Mouse (Mus musculus) liver, embryonic 13.5 days (tissue): ENCODE measurements around the gene Sept12. TPM values are rescaled to one million over a fixed set of nuclear protein-coding genes. Genes with fewer than 3 reads are reported as not detected.

Source experiments
- ATAC-seq: fragments of 200-750 bp; cut with Nextera tagmentation; 2 replicates; pipeline ENCODE4 v1.8.0; 2017; ENCODE audit warnings: low read depth, mild to moderate bottlenecking, moderate number of reproducible peaks, moderate library complexity
- DNase-seq: peaks from one replicate; pipeline ENCODE4 v3.0.0; 2022
- H3K27ac ChIP-seq: fragments of 300-500 bp; sonication (generic); 2 replicates; pipeline ENCODE4 v1.5.1; 2015; ENCODE audit warnings: moderate library complexity, mild to moderate bottlenecking, inconsistent platforms
- H3K27me3 ChIP-seq: fragments of 300-500 bp; sonication (generic); 2 replicates; pipeline ENCODE4 v1.6.1; 2015; ENCODE audit warnings: mild to moderate bottlenecking, inconsistent platforms
- H3K36me3 ChIP-seq: fragments of 300-500 bp; sonication (generic); 2 replicates; pipeline ENCODE4 v1.6.1; 2015; ENCODE audit warnings: mild to moderate bottlenecking, inconsistent platforms
- H3K4me1 ChIP-seq: fragments of 300-500 bp; sonication (generic); replicated peaks from 2 replicates; pipeline ENCODE4 v1.6.1; 2015; ENCODE audit warnings: inconsistent platforms
- H3K4me2 ChIP-seq: fragments of 300-500 bp; sonication (generic); 2 replicates; pipeline ENCODE4 v1.6.1; 2015; ENCODE audit warnings: inconsistent platforms, mild to moderate bottlenecking, moderate library complexity
- H3K4me3 ChIP-seq: fragments of 300-500 bp; sonication (generic); replicated peaks from 2 replicates; pipeline ENCODE4 v1.5.1; 2015; ENCODE audit warnings: mild to moderate bottlenecking, inconsistent platforms
- H3K9ac ChIP-seq: fragments of 300-500 bp; sonication (generic); 2 replicates; pipeline ENCODE4 v1.6.1; 2015; ENCODE audit warnings: mild to moderate bottlenecking, inconsistent platforms
- H3K9me3 ChIP-seq: fragments of 300-500 bp; sonication (generic); replicated peaks from 2 replicates; pipeline ENCODE4 v1.6.1; 2016; ENCODE audit warnings: inconsistent platforms
- WGBS: fragments of 180-500 bp; shearing (Covaris S2); methylation state at CpG from one replicate; pipeline ENCODE4 v1.1.7; 2015; ENCODE audit not compliant: insufficient replicate concordance; 5-methylcytosine and 5-hydroxymethylcytosine counted together
- polyA plus RNA-seq: library from polyadenylated mRNA; unstranded; fragments of >200 nt; fragmentation: Nextera tagmentation; extraction: Ambion mirVana; gene quantifications from 2 replicates; pipeline ENCODE4 v1.2.1, GENCODE M21; 2015

Sept12 gene
- polyA plus RNA-seq, 1 experiment from 2014 or later = not detected

- DNase-seq (no peak), ATAC-seq (no peak)
- H3K4me1 ChIP-seq = peaks cover 9% of the 10 kb centered on the region
- H3K36me3 ChIP-seq = no peaks in the 10 kb centered on the region
- no peak overlapping the region for H3K4me3 ChIP-seq
- H3K4me2 ChIP-seq = no peak overlapping the region
- no peak overlapping the region for H3K9ac ChIP-seq
- 78% methylated on average over 5 of the region's 5 CpGs for WGBS
- H3K9me3 ChIP-seq = no peaks in the 10 kb centered on the region
- peaks cover 8% of the 10 kb centered on the region; the same call in 1 of the 2 replicates for H3K27me3 ChIP-seq
- H3K27ac ChIP-seq = no peak overlapping the region
Measured at GRCm38 (mm10) chr16:4974521-4974920, 23.1 kb downstream of the Sept12 start.

GRCm38 (mm10) chr16:4971626-4972025 is 26.0 kb downstream of the Sept12 start:
- 36% methylated on average over 4 of the region's 4 CpGs for WGBS
- Histone ChIP-seq H3K27ac (no peak overlapping the region), H3K9me3 (no peaks in the 10 kb centered on the region), H3K9ac (no peak overlapping the region), H3K36me3 (no peaks in the 10 kb centered on the region), H3K4me1 (no peaks in the 10 kb centered on the region), H3K4me2 (no peak overlapping the region), H3K4me3 (no peak overlapping the region), H3K27me3 (no peaks in the 10 kb centered on the region)
- no peak for DNase-seq
- ATAC-seq = no peak

- ATAC-seq = no peak
- no peak overlapping the region for H3K4me2 ChIP-seq
- H3K9ac ChIP-seq = no peak overlapping the region
Measured at GRCm38 (mm10) chr16:4969055-4969843, 28.4 kb downstream of the Sept12 start.

GRCm38 (mm10) chr16:4968426-4968825 is 29.2 kb downstream of the Sept12 start:
- Histone ChIP-seq H3K36me3 (no peaks in the 10 kb centered on the region), H3K9ac (no peak overlapping the region), H3K4me3 (no peak overlapping the region), H3K4me2 (no peak overlapping the region), H3K27ac (no peak overlapping the region), H3K9me3 (no peaks in the 10 kb centered on the region), H3K4me1 (peaks cover 12% of the 10 kb centered on the region), H3K27me3 (no peaks in the 10 kb centered on the region)
- no peak for DNase-seq
- ATAC-seq = no peak
- 56% methylated on average over 3 of the region's 3 CpGs for WGBS

More at GRCm38 (mm10) chr16:4969055-4969843, 28.4 kb downstream of the Sept12 start:
- Histone ChIP-seq H3K4me3 (no peak overlapping the region), H3K27ac (no peak overlapping the region), H3K9me3 (no peaks in the 10 kb centered on the region), H3K4me1 (peaks cover 11% of the 10 kb centered on the region), H3K36me3 (no peaks in the 10 kb centered on the region), H3K27me3 (no peaks in the 10 kb centered on the region)
- DNase-seq = no peak
- WGBS = 35% methylated on average over 5 of the region's 5 CpGs

GRCm38 (mm10) chr16:4965392-4966129 is 32.1 kb downstream of the Sept12 start:
- no peaks in the 10 kb centered on the region for H3K9me3 ChIP-seq
- H3K4me3 ChIP-seq = peak overlapping the region; percentile 87
- no peak for ATAC-seq
- no peak overlapping the region for H3K27ac ChIP-seq
- peaks cover 30% of the 10 kb centered on the region for H3K4me1 ChIP-seq
- no peaks in the 10 kb centered on the region for H3K27me3 ChIP-seq
- 74% methylated on average over 8 of the region's 8 CpGs for WGBS
- no peak overlapping the region for H3K9ac ChIP-seq
- H3K36me3 ChIP-seq = no peaks in the 10 kb centered on the region
- H3K4me2 ChIP-seq = peak overlapping the region; percentile 90
- DNase-seq = no peak

- ATAC-seq (no peak), DNase-seq (no peak)
- Histone ChIP-seq H3K4me2 (peak overlapping the region; percentile 90), H3K27ac (peak overlapping the region; percentile 89), H3K9me3 (no peaks in the 10 kb centered on the region), H3K4me1 (peaks cover 30% of the 10 kb centered on the region), H3K36me3 (no peaks in the 10 kb centered on the region), H3K27me3 (no peaks in the 10 kb centered on the region), H3K4me3 (peak overlapping the region; percentile 87), H3K9ac (peak overlapping the region; percentile 90)
- WGBS = 18% methylated on average over 13 of the region's 13 CpGs
Measured at GRCm38 (mm10) chr16:4964731-4965391, 32.8 kb downstream of the Sept12 start.

- Histone ChIP-seq H3K4me3 (peak within 1 kb of the TSS; percentile 87), H3K9me3 (no peaks in the 10 kb centered on the region), H3K27ac (peak within 1 kb of the TSS; percentile 89), H3K9ac (peak within 1 kb of the TSS; percentile 90), H3K4me2 (peak within 1 kb of the TSS; percentile 90), H3K4me1 (peaks cover 30% of the 10 kb centered on the region), H3K36me3 (no peaks in the 10 kb centered on the region), H3K27me3 (no peaks in the 10 kb centered on the region)
- under 1% methylated on average over 76 of the region's 76 CpGs for WGBS
- ATAC-seq = peak; percentile 98
- peak; percentile 92 for DNase-seq
Measured at GRCm38 (mm10) chr16:4963797-4964709, 33.6 kb downstream of the Sept12 start, which contains the start of gene Anks3. TSS of gene Anks3 (minus strand) at chr16:4964205.

GRCm38 (mm10) chr16:4963346-4963745 is 34.3 kb downstream of the Sept12 start:
- WGBS = 33% methylated on average over 9 of the region's 9 CpGs
- Histone ChIP-seq H3K27me3 (no peaks in the 10 kb centered on the region), H3K36me3 (no peaks in the 10 kb centered on the region), H3K4me2 (peak overlapping the region; percentile 90), H3K9ac (peak overlapping the region; percentile 90), H3K4me3 (peak overlapping the region; percentile 87), H3K27ac (peak overlapping the region; percentile 89; the same call in 1 of the 2 replicates), H3K4me1 (peaks cover 30% of the 10 kb centered on the region), H3K9me3 (no peaks in the 10 kb centered on the region)
- no peak for ATAC-seq
- no peak for DNase-seq

GRCm38 (mm10) chr16:4960260-4960659 is 37.4 kb downstream of the Sept12 start:
- H3K27me3 ChIP-seq = no peaks in the 10 kb centered on the region
- DNase-seq (no peak), ATAC-seq (no peak)
- no peak overlapping the region for H3K4me3 ChIP-seq
- H3K4me1 ChIP-seq = peaks cover 27% of the 10 kb centered on the region
- H3K9ac ChIP-seq = no peak overlapping the region
- H3K4me2 ChIP-seq = no peak overlapping the region
- WGBS = 60% methylated on average over 8 of the region's 8 CpGs
- H3K9me3 ChIP-seq = no peaks in the 10 kb centered on the region
- H3K27ac ChIP-seq = no peak overlapping the region
- peaks cover 18% of the 10 kb centered on the region for H3K36me3 ChIP-seq

GRCm38 (mm10) chr16:4957446-4957845 is 40.2 kb downstream of the Sept12 start:
- no peaks in the 10 kb centered on the region for H3K27me3 ChIP-seq
- no peaks in the 10 kb centered on the region for H3K9me3 ChIP-seq
- no peak overlapping the region for H3K27ac ChIP-seq
- 78% methylated on average over 3 of the region's 3 CpGs for WGBS
- no peak overlapping the region for H3K9ac ChIP-seq
- no peak overlapping the region for H3K4me2 ChIP-seq
- DNase-seq = no peak
- peaks cover 47% of the 10 kb centered on the region for H3K36me3 ChIP-seq
- no peak for ATAC-seq
- no peak overlapping the region for H3K4me3 ChIP-seq
- peaks cover 18% of the 10 kb centered on the region for H3K4me1 ChIP-seq
